Mouse (Mus musculus): ENCODE results near the gene Mak. TPM values are rescaled to one million over a fixed set of nuclear protein-coding genes. Genes with fewer than 3 reads are reported as not detected.

The Mak gene
- total and polyA plus RNA-seq, 3 experiments, result not detected

GRCm38 (mm10) chr13:41022099-41022498 lies 57.4 kb downstream of the Mak start:
- dilution Hi-C loops (cut with MboI; ENCODE audit: extremely low pct_ligation_motif_present, extremely low pct_unique_long_range_greater_than_20kb, low sequenced_read_pairs), result no loop called here
- no peak for DNase-seq (ENCODE audit: extremely low read depth)

GRCm38 (mm10) chr13:41021607-41022006 lies 57.9 kb downstream of the Mak start:
- no peak overlapping the region for H3K4me2 ChIP-seq (ENCODE audit: insufficient read depth, low read depth, poor library complexity, severe bottlenecking)
- TF ChIP-seq MYC (IDR thresholded peaks at IDR 0.05; ENCODE audit: low read depth, low read length), result no peak
- TF ChIP-seq MAZ (IDR thresholded peaks at IDR 0.05; ENCODE audit: low read depth, low read length), result no peak
- no peak for TF ChIP-seq POLR2AphosphoS2 (IDR thresholded peaks at IDR 0.05; ENCODE audit: low read depth, low read length)
- TF ChIP-seq USF1 (IDR thresholded peaks at IDR 0.05; ENCODE audit: low read depth, low read length), result no peak
- H3K27me3 ChIP-seq (replicated peaks), result no peaks in the 10 kb centered on the region
- H3K9ac ChIP-seq (ENCODE audit: insufficient read depth, low read depth), result no peak overlapping the region
- peaks cover 41 to 70% of the 10 kb centered on the region in 2 experiments for H3K36me3 ChIP-seq (replicated peaks in 1 of 2; ENCODE audit: control insufficient read depth in 1 of 2, insufficient read depth in 1 of 2, low read length in 1 of 2)
- H3K27ac ChIP-seq (ENCODE audit: insufficient read depth, low read depth), result no peak overlapping the region
- H3K9me3 ChIP-seq (replicated peaks; ENCODE audit: low read length), result no peaks in the 10 kb centered on the region
- no peak overlapping the region for H3K4me3 ChIP-seq (replicated peaks in 1 of 3; ENCODE audit: low read depth in 2 of 3, low read length in 2 of 3, poor library complexity in 1 of 3)
- in situ Hi-C loops (cut with MboI; ENCODE audit: low pct_ligation_motif_present, low pct_unique_long_range_greater_than_20kb, low sequenced_read_pairs), result loop anchor here (25.0 kb wide), 2 partner anchors 216 to 566 kb away; partner anchors contain the start of gene Smim13
- dilution Hi-C loops (cut with MboI; ENCODE audit: extremely low pct_ligation_motif_present, extremely low pct_unique_long_range_greater_than_20kb, low sequenced_read_pairs), result no loop called here
- peaks cover 16% of the 10 kb centered on the region for H3K79me2 ChIP-seq (replicated peaks; ENCODE audit: control insufficient read depth, extremely low read depth, insufficient read depth, poor library complexity, severe bottlenecking)
- DNase-seq (ENCODE audit: extremely low read depth), result no peak
- H3K4me1 ChIP-seq (ENCODE audit: control insufficient read depth in 1 of 2, insufficient read depth in 2 of 2), result peaks cover 3 to 22% of the 10 kb centered on the region in 2 experiments; a peak in 3 of 4 replicates

More at GRCm38 (mm10) chr13:41022099-41022498, 57.4 kb downstream of the Mak start:
- Histone ChIP-seq H3K36me3 (replicated peaks in 1 of 2; ENCODE audit: control insufficient read depth in 1 of 2, insufficient read depth in 1 of 2, low read length in 1 of 2) (peaks cover 41 to 70% of the 10 kb centered on the region in 2 experiments), H3K9me3 (replicated peaks; ENCODE audit: low read length) (no peaks in the 10 kb centered on the region), H3K27ac (ENCODE audit: insufficient read depth, low read depth) (no peak overlapping the region), H3K9ac (ENCODE audit: insufficient read depth, low read depth) (no peak overlapping the region), H3K27me3 (replicated peaks) (no peaks in the 10 kb centered on the region), H3K4me1 (ENCODE audit: control insufficient read depth in 1 of 2, insufficient read depth in 2 of 2) (peaks cover 3 to 20% of the 10 kb centered on the region in 2 experiments; a peak in 3 of 4 replicates), H3K4me2 (ENCODE audit: insufficient read depth, low read depth, poor library complexity, severe bottlenecking) (no peak overlapping the region), H3K79me2 (replicated peaks; ENCODE audit: control insufficient read depth, extremely low read depth, insufficient read depth, poor library complexity, severe bottlenecking) (peaks cover 11% of the 10 kb centered on the region), H3K4me3 (replicated peaks in 1 of 3; ENCODE audit: low read depth in 2 of 3, low read length in 2 of 3, poor library complexity in 1 of 3) (no peak overlapping the region)
- no peak for TF ChIP-seq ZC3H11A (IDR thresholded peaks at IDR 0.05; ENCODE audit: low read depth, low read length)
- TF ChIP-seq MXI1 (IDR thresholded peaks at IDR 0.05; ENCODE audit: low read depth, low read length), result no peak
- no peak for TF ChIP-seq ELF1 (IDR thresholded peaks at IDR 0.05; ENCODE audit: low read depth, low read length)
- no peak for TF ChIP-seq BHLHE40 (IDR thresholded peaks at IDR 0.05; ENCODE audit: low read depth, low read length)
- in situ Hi-C loops (cut with MboI; ENCODE audit: low pct_ligation_motif_present, low pct_unique_long_range_greater_than_20kb, low sequenced_read_pairs), result loop anchor here (25.0 kb wide), 2 partner anchors 215 to 565 kb away; partner anchors contain the start of gene Smim13

GRCm38 (mm10) chr13:41020494-41020893 lies 59.0 kb downstream of the Mak start:
- Histone ChIP-seq H3K9ac (ENCODE audit: insufficient read depth, low read depth) (no peak overlapping the region), H3K4me3 (replicated peaks in 1 of 3; ENCODE audit: low read depth in 2 of 3, low read length in 2 of 3, poor library complexity in 1 of 3) (no peak overlapping the region), H3K4me2 (ENCODE audit: insufficient read depth, low read depth, poor library complexity, severe bottlenecking) (no peak overlapping the region), H3K36me3 (replicated peaks in 1 of 2; ENCODE audit: control insufficient read depth in 1 of 2, insufficient read depth in 1 of 2, low read length in 1 of 2) (peaks cover 41 to 70% of the 10 kb centered on the region in 2 experiments), H3K79me2 (replicated peaks; ENCODE audit: control insufficient read depth, extremely low read depth, insufficient read depth, poor library complexity, severe bottlenecking) (peaks cover 17% of the 10 kb centered on the region), H3K27ac (ENCODE audit: insufficient read depth, low read depth) (no peak overlapping the region), H3K4me1 (ENCODE audit: control insufficient read depth in 1 of 2, insufficient read depth in 2 of 2) (peaks cover 3 to 26% of the 10 kb centered on the region in 2 experiments; a peak in 3 of 4 replicates), H3K9me3 (replicated peaks; ENCODE audit: low read length) (no peaks in the 10 kb centered on the region), H3K27me3 (replicated peaks) (no peaks in the 10 kb centered on the region)
- no peak for DNase-seq (ENCODE audit: extremely low read depth)
- TF ChIP-seq NELFE (IDR thresholded peaks at IDR 0.05; ENCODE audit: low read depth, low read length) (no peak), JUND (conservative IDR thresholded peaks at IDR 0.05; ENCODE audit: low read depth, low read length) (no peak), POLR2A (IDR thresholded peaks at IDR 0.05; ENCODE audit: low read depth, low read length) (no peak), CHD1 (IDR thresholded peaks at IDR 0.05; ENCODE audit: low read depth, low read length) (no peak), PAX5 (IDR thresholded peaks at IDR 0.05; ENCODE audit: low read length) (no peak), USF1 (IDR thresholded peaks at IDR 0.05; ENCODE audit: low read depth, low read length) (no peak), NRF1 (IDR thresholded peaks at IDR 0.05; ENCODE audit: low read depth, low read length) (no peak), JUN (IDR thresholded peaks at IDR 0.05; ENCODE audit: insufficient read depth, low read depth, low read length) (no peak), MAX (IDR thresholded peaks at IDR 0.05; ENCODE audit: low read length) (no peak), E2F4 (IDR thresholded peaks at IDR 0.05; ENCODE audit: insufficient replicate concordance, low read depth, low read length) (no peak), IRF4 (IDR thresholded peaks at IDR 0.05; ENCODE audit: low read depth, low read length) (no peak), SMC3 (IDR thresholded peaks at IDR 0.05; ENCODE audit: low read depth, low read length) (no peak), CTCF (conservative IDR thresholded peaks at IDR 0.05 in 1 of 2, IDR thresholded peaks at IDR 0.05 in 1 of 2; ENCODE audit: low read depth in 2 of 2, low read length in 2 of 2) (no peak)
- in situ Hi-C loops (cut with MboI; ENCODE audit: low pct_ligation_motif_present, low pct_unique_long_range_greater_than_20kb, low sequenced_read_pairs), result loop anchor here (25.0 kb wide), 2 partner anchors 217 to 567 kb away; partner anchors contain the start of gene Smim13
- dilution Hi-C loops (cut with MboI; ENCODE audit: extremely low pct_ligation_motif_present, extremely low pct_unique_long_range_greater_than_20kb, low sequenced_read_pairs), result no loop called here
